Mouse (Mus musculus) G1E (cell line): ENCODE results near the gene Ly6g6c.

ENCODE experiments used
- CTCF ChIP-seq: IDR thresholded peaks from 2 replicates; pipeline ENCODE4 v1.5.1; 2012; ENCODE audit warnings: low read depth, low read length, inconsistent platforms, mixed read lengths
- GATA1 ChIP-seq: IDR thresholded peaks from 2 replicates; pipeline ENCODE4 v1.6.1; 2012; ENCODE audit warnings: borderline replicate concordance, low read length, inconsistent platforms, mixed read lengths
- GATA2 ChIP-seq: IDR thresholded peaks from 2 replicates; pipeline ENCODE4 v1.6.1; 2012; ENCODE audit warnings: low read depth, low read length, inconsistent platforms, borderline replicate concordance
- POLR2AphosphoS5 ChIP-seq: IDR thresholded peaks from 2 replicates; pipeline ENCODE4 v1.6.1; 2012; ENCODE audit warnings: low read depth, low read length, inconsistent platforms; ENCODE audit not compliant: insufficient replicate concordance
- TAL1 ChIP-seq: conservative IDR thresholded peaks from 2 replicates; pipeline ENCODE4 v1.6.1; 2012; ENCODE audit warnings: low read depth, low read length, inconsistent platforms, mixed read lengths

- no peak for TF ChIP-seq CTCF
- no peak for TF ChIP-seq GATA1
- no peak for TF ChIP-seq POLR2AphosphoS5
- no peak for TF ChIP-seq GATA2
- no peak for TF ChIP-seq TAL1
Observed at GRCm38 (mm10) chr17:35101161-35101560, 36.0 kb downstream of the Ly6g6c start.
